Mouse (Mus musculus): ENCODE measurements at regions not wholly inside any gene's neighbourhood (a gene's known extent, or its start where the extent isn't known, plus 50 kb on each side); places are given as distances from the start of the nearest gene placed in this dataset.

DNA sequence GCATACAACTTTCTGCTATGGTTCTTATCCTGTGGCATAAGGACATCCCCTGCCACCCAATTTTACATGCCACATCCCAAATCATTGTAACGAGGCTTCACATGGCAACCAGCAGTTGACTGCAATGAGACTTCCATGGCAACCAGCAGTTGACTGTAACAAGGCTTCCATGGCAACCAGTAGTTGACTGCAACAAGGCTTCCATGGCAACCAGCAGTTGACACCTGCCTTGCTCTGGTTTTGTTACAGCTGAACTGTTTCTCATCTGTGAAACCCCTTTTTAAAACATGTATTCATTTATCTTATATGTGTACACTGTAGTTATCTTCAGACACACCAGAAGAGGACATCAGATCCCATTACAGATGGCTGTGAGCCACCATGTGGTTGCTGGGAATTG is 100.7 kb upstream of the Adgrf1 start:
- 76% methylated on average over 1 of the region's 1 CpGs for WGBS
- no peak for ATAC-seq (ENCODE audit: insufficient number of reproducible peaks, insufficient read depth, low FRiP score, low TSS enrichment, low read depth)
- no peak overlapping the region for H3K9ac ChIP-seq (replicated peaks)

DNA sequence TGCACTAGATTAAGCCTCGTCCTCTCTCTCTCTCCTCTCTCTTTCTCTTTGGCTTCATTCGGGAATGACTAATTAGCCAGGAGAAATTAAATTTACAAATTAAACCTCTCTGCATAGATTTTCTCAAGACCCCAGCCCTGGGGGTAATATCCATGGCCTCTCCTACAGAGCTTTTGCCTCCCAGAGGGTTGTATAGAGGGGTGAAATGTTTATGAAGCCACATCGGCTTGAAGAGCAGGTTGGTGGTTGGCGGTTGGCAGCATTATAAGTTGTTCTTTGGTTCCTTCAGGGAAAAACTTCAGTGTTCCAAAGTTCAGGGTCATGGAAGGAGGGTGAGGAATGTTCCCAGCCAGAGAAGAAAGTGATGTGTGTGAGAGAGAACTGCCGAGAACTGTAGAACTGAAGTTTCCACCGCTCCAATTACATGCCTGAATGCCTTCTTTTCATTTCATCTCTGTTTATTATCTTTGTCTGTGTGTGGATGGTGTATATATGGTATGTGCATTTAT is 97.4 kb upstream of the Adgrf1 start:
- WGBS, result 75% methylated on average over 6 of the region's 6 CpGs
- ATAC-seq (ENCODE audit: insufficient number of reproducible peaks, insufficient read depth, low FRiP score, low TSS enrichment, low read depth), result no peak

More for the DNA sequence above, 100.7 kb upstream of the Adgrf1 start:
- Histone ChIP-seq H3K4me1 (replicated peaks) (no peaks in the 10 kb centered on the region), H3K27me3 (no peaks in the 10 kb centered on the region), H3K36me3 (no peaks in the 10 kb centered on the region), H3K27ac (no peak overlapping the region), H3K4me3 (replicated peaks) (no peak overlapping the region), H3K9me3 (no peaks in the 10 kb centered on the region), H3K4me2 (no peak overlapping the region)

GRCm38 (mm10) chr17:43174860-43175259 is 95.3 kb upstream of the Adgrf1 start:
- no peak for ATAC-seq (ENCODE audit: insufficient number of reproducible peaks, insufficient read depth, low FRiP score, low TSS enrichment, low read depth)
- Histone ChIP-seq H3K4me1 (replicated peaks) (no peaks in the 10 kb centered on the region), H3K27me3 (no peaks in the 10 kb centered on the region), H3K27ac (no peak overlapping the region), H3K9ac (replicated peaks) (no peak overlapping the region), H3K4me2 (no peak overlapping the region), H3K4me3 (replicated peaks) (no peak overlapping the region), H3K36me3 (no peaks in the 10 kb centered on the region), H3K9me3 (no peaks in the 10 kb centered on the region)
- WGBS, result 86% methylated on average over 1 of the region's 1 CpGs

More for the DNA sequence above, 97.4 kb upstream of the Adgrf1 start:
- Histone ChIP-seq H3K27ac (no peak overlapping the region), H3K9ac (replicated peaks) (no peak overlapping the region), H3K27me3 (no peaks in the 10 kb centered on the region), H3K36me3 (no peaks in the 10 kb centered on the region), H3K4me3 (replicated peaks) (no peak overlapping the region), H3K4me2 (no peak overlapping the region), H3K4me1 (replicated peaks) (no peaks in the 10 kb centered on the region), H3K9me3 (no peaks in the 10 kb centered on the region)

DNA sequence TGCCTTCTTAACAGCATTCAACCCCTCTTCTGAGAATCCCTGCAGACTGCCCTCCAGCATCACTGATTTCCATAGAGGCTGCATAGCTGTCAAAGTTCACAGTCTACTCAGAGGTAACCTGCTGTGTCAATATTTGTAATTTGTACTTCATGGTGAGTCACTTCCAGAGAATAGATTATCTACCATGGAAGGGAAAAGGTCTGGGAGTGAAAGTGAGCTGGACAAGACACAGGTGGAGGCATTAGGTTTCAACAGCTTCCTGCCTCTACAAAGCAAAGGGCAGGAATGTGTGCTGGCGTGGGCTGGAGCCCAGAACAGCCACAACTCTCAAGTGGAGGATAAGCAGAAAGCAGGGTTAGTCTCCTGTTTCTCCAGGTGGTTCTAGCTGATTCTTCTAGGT is 92.9 kb upstream of the Adgrf1 start:
- Histone ChIP-seq H3K4me1 (replicated peaks) (no peaks in the 10 kb centered on the region), H3K4me2 (no peak overlapping the region), H3K4me3 (replicated peaks) (no peak overlapping the region), H3K9ac (replicated peaks) (no peak overlapping the region), H3K36me3 (no peaks in the 10 kb centered on the region), H3K27me3 (no peaks in the 10 kb centered on the region), H3K27ac (no peak overlapping the region), H3K9me3 (no peaks in the 10 kb centered on the region)
- 37% methylated on average over 1 of the region's 1 CpGs for WGBS
- ATAC-seq (ENCODE audit: insufficient number of reproducible peaks, insufficient read depth, low FRiP score, low TSS enrichment, low read depth), result no peak

GRCm38 (mm10) chr17:43190016-43190415 is 80.1 kb upstream of the Adgrf1 start:
- H3K9me3 ChIP-seq, result no peaks in the 10 kb centered on the region
- no peak overlapping the region for H3K27ac ChIP-seq
- ATAC-seq (ENCODE audit: insufficient number of reproducible peaks, insufficient read depth, low FRiP score, low TSS enrichment, low read depth), result no peak
- no peak overlapping the region for H3K9ac ChIP-seq (replicated peaks)
- no peak overlapping the region for H3K4me3 ChIP-seq (replicated peaks)
- no peaks in the 10 kb centered on the region for H3K27me3 ChIP-seq
- no peaks in the 10 kb centered on the region for H3K36me3 ChIP-seq
- H3K4me1 ChIP-seq (replicated peaks), result no peaks in the 10 kb centered on the region
- no peak overlapping the region for H3K4me2 ChIP-seq
- 80% methylated on average over 2 of the region's 2 CpGs for WGBS

GRCm38 (mm10) chr17:43190853-43191485 is 79.2 kb upstream of the Adgrf1 start:
- Histone ChIP-seq H3K36me3 (no peaks in the 10 kb centered on the region), H3K27ac (no peak overlapping the region), H3K4me3 (replicated peaks) (no peak overlapping the region), H3K4me2 (no peak overlapping the region), H3K9me3 (no peaks in the 10 kb centered on the region), H3K9ac (replicated peaks) (no peak overlapping the region), H3K4me1 (replicated peaks) (no peaks in the 10 kb centered on the region), H3K27me3 (no peaks in the 10 kb centered on the region)
- ATAC-seq (ENCODE audit: insufficient number of reproducible peaks, insufficient read depth, low FRiP score, low TSS enrichment, low read depth), result no peak
- 75% methylated on average over 3 of the region's 3 CpGs for WGBS

- WGBS, result 46% methylated on average over 1 of the region's 1 CpGs
- Histone ChIP-seq H3K27me3 (no peaks in the 10 kb centered on the region), H3K36me3 (no peaks in the 10 kb centered on the region), H3K27ac (no peak overlapping the region), H3K9ac (replicated peaks) (no peak overlapping the region), H3K4me3 (replicated peaks) (no peak overlapping the region), H3K4me2 (no peak overlapping the region), H3K9me3 (no peaks in the 10 kb centered on the region), H3K4me1 (replicated peaks) (no peaks in the 10 kb centered on the region)
- ATAC-seq (ENCODE audit: insufficient number of reproducible peaks, insufficient read depth, low FRiP score, low TSS enrichment, low read depth), result no peak
Observed at GRCm38 (mm10) chr17:43197232-43197631, 72.9 kb upstream of the Adgrf1 start.

DNA sequence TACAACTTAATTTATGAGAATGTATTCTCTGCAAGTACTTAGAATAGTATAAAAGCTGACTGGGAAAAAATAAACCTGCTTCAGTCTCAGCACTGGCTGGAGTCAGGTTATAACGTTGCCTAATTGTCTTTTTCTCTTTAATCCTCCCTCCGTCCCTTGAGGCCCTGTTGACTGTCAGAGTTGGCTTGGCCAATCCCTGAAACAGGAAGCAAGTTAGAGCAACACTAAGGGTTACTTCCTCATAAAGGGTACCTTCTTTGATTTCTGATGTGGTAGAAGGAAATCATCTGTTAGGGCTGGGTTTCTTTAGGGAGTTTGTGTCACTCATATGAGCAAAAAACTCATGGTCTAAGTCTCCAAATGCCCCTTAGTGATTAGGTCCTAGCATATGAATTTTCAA is 69.3 kb upstream of the Adgrf1 start:
- no peak for ATAC-seq (ENCODE audit: insufficient number of reproducible peaks, insufficient read depth, low FRiP score, low TSS enrichment, low read depth)
- Histone ChIP-seq H3K27me3 (no peaks in the 10 kb centered on the region), H3K4me1 (replicated peaks) (no peaks in the 10 kb centered on the region), H3K4me3 (replicated peaks) (no peak overlapping the region), H3K9ac (replicated peaks) (no peak overlapping the region), H3K9me3 (no peaks in the 10 kb centered on the region), H3K27ac (no peak overlapping the region), H3K36me3 (no peaks in the 10 kb centered on the region), H3K4me2 (no peak overlapping the region)
- WGBS, result 49% methylated on average over 2 of the region's 2 CpGs

DNA sequence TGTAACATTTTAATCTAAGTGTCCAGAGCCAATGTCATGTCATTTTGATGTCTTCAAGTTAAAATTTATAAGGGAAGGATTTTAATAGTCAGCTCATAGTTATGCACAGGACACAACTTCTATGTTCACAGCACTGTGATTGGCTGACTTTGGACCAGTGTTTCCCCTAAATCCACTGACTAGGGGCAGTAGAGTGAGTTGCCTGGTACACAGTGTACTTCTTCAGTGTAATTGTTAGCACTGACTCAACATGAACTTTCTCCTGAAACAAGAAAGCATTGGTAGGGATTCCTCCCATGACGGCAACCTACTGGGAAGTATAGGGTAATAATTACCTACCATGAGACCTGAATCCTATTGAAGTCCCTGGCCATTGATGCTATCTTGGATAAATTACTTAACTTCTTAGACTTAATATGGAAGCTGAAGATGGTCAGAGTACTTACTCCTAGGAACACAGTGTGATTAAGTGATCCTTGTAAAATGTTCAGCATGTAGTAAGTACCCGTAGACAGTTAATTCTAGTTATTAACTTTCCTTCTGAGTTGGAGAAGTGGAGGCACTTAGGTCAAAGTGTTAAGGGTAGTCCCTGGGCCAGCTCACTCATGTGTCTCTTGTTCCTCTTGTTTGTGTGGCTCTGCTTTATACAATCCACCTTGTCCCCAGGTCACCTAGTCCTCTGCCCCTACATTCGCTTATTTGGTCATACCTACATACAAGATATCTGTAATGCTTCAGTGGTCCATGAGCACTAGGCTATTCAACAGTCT is 63.2 kb upstream of the Adgrf1 start:
- no peak for ATAC-seq (ENCODE audit: insufficient number of reproducible peaks, insufficient read depth, low FRiP score, low TSS enrichment, low read depth)
- H3K9me3 ChIP-seq, result no peaks in the 10 kb centered on the region
- H3K4me2 ChIP-seq, result no peak overlapping the region
- no peaks in the 10 kb centered on the region for H3K36me3 ChIP-seq
- no peaks in the 10 kb centered on the region for H3K4me1 ChIP-seq (replicated peaks)
- WGBS, result 88% methylated on average over 3 of the region's 3 CpGs
- H3K27me3 ChIP-seq, result no peaks in the 10 kb centered on the region
- no peak overlapping the region for H3K27ac ChIP-seq
- H3K9ac ChIP-seq (replicated peaks), result no peak overlapping the region
- H3K4me3 ChIP-seq (replicated peaks), result no peak overlapping the region

DNA sequence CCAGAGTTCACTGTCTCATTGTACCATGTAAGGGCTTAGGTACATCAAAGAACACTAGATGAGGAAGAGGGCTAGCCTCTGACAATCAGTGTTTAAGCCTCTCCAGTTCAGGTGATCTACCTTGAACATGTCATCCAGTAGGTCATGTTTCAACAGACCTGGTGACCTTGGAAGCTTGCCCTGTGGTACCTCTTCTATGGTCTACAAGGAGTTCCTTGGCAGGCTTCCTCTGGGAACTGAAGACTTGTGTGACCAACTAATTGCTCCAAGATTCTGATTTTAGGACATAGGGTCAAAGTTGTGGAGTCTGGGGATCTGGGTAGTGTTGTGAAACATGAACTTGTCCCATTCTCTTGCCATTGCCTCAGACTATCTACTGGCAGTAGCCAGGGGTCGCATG is 60.4 kb upstream of the Adgrf1 start:
- 94% methylated on average over 1 of the region's 1 CpGs for WGBS
- no peaks in the 10 kb centered on the region for H3K4me1 ChIP-seq (replicated peaks)
- ATAC-seq (ENCODE audit: insufficient number of reproducible peaks, insufficient read depth, low FRiP score, low TSS enrichment, low read depth), result no peak
- H3K27me3 ChIP-seq, result no peaks in the 10 kb centered on the region
- no peaks in the 10 kb centered on the region for H3K36me3 ChIP-seq
- no peak overlapping the region for H3K4me2 ChIP-seq
- no peak overlapping the region for H3K9ac ChIP-seq (replicated peaks)
- H3K9me3 ChIP-seq, result no peaks in the 10 kb centered on the region
- H3K4me3 ChIP-seq (replicated peaks), result no peak overlapping the region
- H3K27ac ChIP-seq, result no peak overlapping the region

- Histone ChIP-seq H3K27me3 (no peaks in the 10 kb centered on the region), H3K36me3 (no peaks in the 10 kb centered on the region), H3K27ac (no peak overlapping the region), H3K4me2 (no peak overlapping the region), H3K9me3 (no peaks in the 10 kb centered on the region), H3K4me3 (replicated peaks) (no peak overlapping the region), H3K4me1 (replicated peaks) (no peaks in the 10 kb centered on the region), H3K9ac (replicated peaks) (no peak overlapping the region)
- ATAC-seq (ENCODE audit: insufficient number of reproducible peaks, insufficient read depth, low FRiP score, low TSS enrichment, low read depth), result no peak
- 89% methylated on average over 1 of the region's 1 CpGs for WGBS
Observed at GRCm38 (mm10) chr17:43214038-43214437, 56.1 kb upstream of the Adgrf1 start.

All from limb, embryonic 12.5 days (tissue).